Comparison of ENCODE assay signal across 13 mouse cellular contexts in the genomic region with DNA sequence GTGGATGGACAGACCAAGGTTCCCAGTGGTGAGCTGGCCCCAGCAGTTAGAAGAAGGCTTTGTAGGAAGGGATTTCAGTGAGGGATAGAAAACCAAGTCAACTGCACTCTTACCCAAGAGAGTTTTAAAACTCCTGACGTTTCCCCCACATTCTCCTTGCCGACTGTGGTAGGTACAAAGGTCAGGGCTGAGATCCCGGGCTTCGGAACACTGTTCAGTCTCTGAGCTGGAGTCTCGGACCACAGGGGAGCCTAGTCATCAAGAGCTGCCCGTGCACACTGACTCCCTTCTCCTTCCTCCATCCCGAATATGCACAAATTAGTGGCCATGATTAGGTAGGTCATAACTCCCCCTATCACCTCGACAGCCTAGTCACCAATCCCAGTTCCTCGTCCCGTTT. TPM values are rescaled to one million over a fixed set of nuclear protein-coding genes. Genes with fewer than 3 reads are reported as not detected.
DNase-seq lines count a peak whose midpoint lies in the region; ATAC-seq and TF ChIP-seq lines count a peak whose summit lies in the region.
"Had no signal": no experiment of that assay in that cellular context is flagged by ENCODE, and none has a peak within 500 bp of the region (broad histone marks: within the 10 kb centered on the region; RNA-seq: fewer than 3 reads in every experiment).

No protein-coding gene starts in this region.

- H3K27me3 ChIP-seq in heart, adult 2 months (ENCODE audit: control insufficient read depth, insufficient read depth, low read length), result no peaks in the 10 kb centered on the region
- peaks cover 26% of the 10 kb centered on the region for H3K27me3 ChIP-seq in liver, embryonic 15.5 days
- H3K27me3 ChIP-seq in liver, embryonic 12.5 days (replicated peaks), result peaks cover 40% of the 10 kb centered on the region
- no peaks in the 10 kb centered on the region for H3K27me3 ChIP-seq in kidney, postnatal 0 days (ENCODE audit: insufficient read depth, low read length)
- H3K27me3 ChIP-seq in small intestine, adult 2 months (ENCODE audit: control insufficient read depth, insufficient read depth, low read length), result no peaks in the 10 kb centered on the region
- H3K27me3 ChIP-seq: CH12.LX had no signal

- TF ChIP-seq EP300 in heart, adult 2 months (IDR thresholded peaks at IDR 0.05; ENCODE audit: insufficient read depth, low read depth, low read length), result no peak

- ATAC-seq in liver, embryonic 15.5 days (ENCODE audit: insufficient read depth), result no peak
- ATAC-seq in liver, embryonic 12.5 days, result no peak
- no peak for ATAC-seq in kidney, postnatal 0 days (replicated peaks; ENCODE audit: low FRiP score, low read depth)

- H3K36me3 ChIP-seq in heart, adult 2 months (ENCODE audit: control insufficient read depth, insufficient read depth, low read length), result peaks cover 9% of the 10 kb centered on the region
- H3K36me3 ChIP-seq in liver, embryonic 15.5 days (replicated peaks), result no peaks in the 10 kb centered on the region
- H3K36me3 ChIP-seq in liver, embryonic 12.5 days, result no peaks in the 10 kb centered on the region
- H3K36me3 ChIP-seq in kidney, postnatal 0 days (ENCODE audit: insufficient read depth, low read length), result no peaks in the 10 kb centered on the region
- H3K36me3 ChIP-seq in small intestine, adult 2 months (ENCODE audit: control insufficient read depth, insufficient read depth, low read length), result no peaks in the 10 kb centered on the region
- H3K36me3 ChIP-seq: embryonic facial prominence, embryonic 13.5 days; limb, embryonic 15.5 days had no signal

- H3K9ac ChIP-seq in heart, adult 2 months (ENCODE audit: low read depth, low read length), result peak overlapping the region; percentile 67
- no peak overlapping the region for H3K9ac ChIP-seq in liver, embryonic 15.5 days
- no peak overlapping the region for H3K9ac ChIP-seq in liver, embryonic 12.5 days
- no peak overlapping the region for H3K9ac ChIP-seq in kidney, postnatal 0 days (ENCODE audit: low read depth, low read length)
- H3K9ac ChIP-seq: embryonic facial prominence, embryonic 13.5 days; limb, embryonic 15.5 days had no signal

- no peak for TF ChIP-seq POLR2A in heart, adult 2 months (IDR thresholded peaks at IDR 0.05; ENCODE audit: insufficient read depth, low read depth, low read length)
- no peak for TF ChIP-seq POLR2A in small intestine, adult 2 months (IDR thresholded peaks at IDR 0.05; ENCODE audit: low read depth, low read length)

- intact Hi-C loops in heart, adult 2 months (cut with DNase I), result loop anchor here (5.0 kb wide), 1 partner anchor 116 kb away; no protein-coding TSS in a partner anchor
- intact Hi-C loops in heart, postnatal 10 days (cut with DNase I), result loop anchor here (5.0 kb wide), 1 partner anchor 116 kb away; no protein-coding TSS in a partner anchor

- H3K4me2 ChIP-seq in liver, embryonic 15.5 days, result peak overlapping the region; percentile 25; the same call in 1 of the 2 replicates
- H3K4me2 ChIP-seq in liver, embryonic 12.5 days, result no peak overlapping the region
- H3K4me2 ChIP-seq in kidney, postnatal 0 days (ENCODE audit: low read length), result peak overlapping the region; percentile 6; the same call in 1 of the 2 replicates

- peak in 1 of 2 experiments; percentile 32 for DNase-seq in heart, adult 2 months
- no peak for DNase-seq in heart, postnatal 10 days
- DNase-seq in kidney, postnatal 0 days (ENCODE audit: low spot score), result no peak
- DNase-seq in frontal cortex, postnatal 25 days (ENCODE audit: low spot score in 2 of 2), result no peak
- DNase-seq in thymus, postnatal 14 days, result no peak
- DNase-seq: gastrocnemius, postnatal 36 days; spleen, adult 18-20 months had no signal

- H3K9me3 ChIP-seq in liver, embryonic 15.5 days (replicated peaks), result no peaks in the 10 kb centered on the region
- H3K9me3 ChIP-seq in liver, embryonic 12.5 days (replicated peaks), result no peaks in the 10 kb centered on the region
- no peaks in the 10 kb centered on the region for H3K9me3 ChIP-seq in kidney, postnatal 0 days (replicated peaks; ENCODE audit: low read length)
- H3K9me3 ChIP-seq: embryonic facial prominence, embryonic 13.5 days; limb, embryonic 15.5 days had no signal

- no peak for TF ChIP-seq CTCF in heart, adult 2 months (IDR thresholded peaks at IDR 0.05)
- TF ChIP-seq CTCF in kidney, postnatal 0 days (IDR thresholded peaks at IDR 0.05; ENCODE audit: low read depth), result no peak
- TF ChIP-seq CTCF in small intestine, adult 2 months (IDR thresholded peaks at IDR 0.05; ENCODE audit: extremely low read depth, insufficient read length, insufficient replicate concordance, low read depth, low read length), result no peak

- H3K79me2 ChIP-seq in heart, adult 2 months (replicated peaks; ENCODE audit: control insufficient read depth, insufficient read depth, low read length), result peaks cover 5% of the 10 kb centered on the region; the same call in 1 of the 2 replicates

- H3K27ac ChIP-seq in heart, adult 2 months, result peak overlapping the region; percentile 99
- H3K27ac ChIP-seq in liver, embryonic 15.5 days (replicated peaks), result no peak overlapping the region
- no peak overlapping the region for H3K27ac ChIP-seq in liver, embryonic 12.5 days
- no peak overlapping the region for H3K27ac ChIP-seq in kidney, postnatal 0 days
- H3K27ac ChIP-seq in small intestine, adult 2 months (ENCODE audit: insufficient read depth, low read depth, low read length), result peak overlapping the region; percentile 96
- H3K27ac ChIP-seq: embryonic facial prominence, embryonic 13.5 days; limb, embryonic 15.5 days had no signal

- peak overlapping the region; percentile 94 for H3K4me3 ChIP-seq in heart, adult 2 months
- no peak overlapping the region for H3K4me3 ChIP-seq in liver, embryonic 15.5 days (replicated peaks)
- no peak overlapping the region for H3K4me3 ChIP-seq in liver, embryonic 12.5 days
- H3K4me3 ChIP-seq in kidney, postnatal 0 days (replicated peaks; ENCODE audit: low read depth, low read length), result no peak overlapping the region
- peak overlapping the region; percentile 44 for H3K4me3 ChIP-seq in small intestine, adult 2 months (ENCODE audit: low read depth, low read length)
- H3K4me3 ChIP-seq: embryonic facial prominence, embryonic 13.5 days; limb, embryonic 15.5 days had no signal

- peaks cover 13% of the 10 kb centered on the region for H3K4me1 ChIP-seq in heart, adult 2 months (ENCODE audit: control insufficient read depth, insufficient read depth, low read length)
- H3K4me1 ChIP-seq in liver, embryonic 15.5 days (replicated peaks), result peaks cover 10% of the 10 kb centered on the region; the same call in 1 of the 2 replicates
- 0 out of 2 replicates have a peak, but pooled peaks cover 17% of the 10 kb centered on the region for H3K4me1 ChIP-seq in liver, embryonic 12.5 days
- H3K4me1 ChIP-seq in kidney, postnatal 0 days (replicated peaks; ENCODE audit: insufficient read depth, low read length), result no peaks in the 10 kb centered on the region
- H3K4me1 ChIP-seq in small intestine, adult 2 months (ENCODE audit: control insufficient read depth, insufficient read depth, insufficient read length, low read length), result peaks cover 10% of the 10 kb centered on the region

- 34% methylated on average over 10 of the region's 10 CpGs for WGBS in heart, adult 2 months
- 51% methylated on average over 10 of the region's 10 CpGs for WGBS in liver, embryonic 15.5 days (ENCODE audit: insufficient replicate concordance)
- WGBS in liver, embryonic 12.5 days (ENCODE audit: insufficient replicate concordance), result 63% methylated on average over 10 of the region's 10 CpGs
- WGBS in kidney, postnatal 0 days, result 57% methylated on average over 10 of the region's 10 CpGs
- 29% methylated on average over 10 of the region's 10 CpGs for WGBS in small intestine, adult 2 months

RNA-seq across cellular contexts. Expression of a gene that starts 1.5 kb away (rescaled TPM):
- total RNA-seq in heart, adult 2 months (2021), result 100 to 1,000 TPM; 418 to 454 TPM
- polyA plus RNA-seq in heart, adult 2 months (2012; rRNA removed), result 101 and 165 TPM in 2 replicates
- total RNA-seq in heart, postnatal 10 days (2021), result 100 to 1,000 TPM; 397 to 585 TPM
- 9.5 and 11.3 TPM in 2 replicates for polyA plus RNA-seq in liver, embryonic 15.5 days (2015; fragmentation: Nextera tagmentation; extraction: Ambion mirVana)
- 6.1 and 7.8 TPM in 2 replicates for polyA plus RNA-seq in liver, embryonic 12.5 days (2016; fragmentation: Nextera tagmentation; extraction: Ambion mirVana)
- polyA plus RNA-seq in kidney, postnatal 0 days (2015; fragmentation: Nextera tagmentation; extraction: Ambion mirVana), result 40.5 and 41.2 TPM in 2 replicates
- polyA plus RNA-seq in small intestine, adult 2 months (2012; rRNA removed), result 25.6 and 47.2 TPM in 2 replicates

RNA-seq across cellular contexts. Expression of a gene that starts 47.3 kb away (rescaled TPM):
- 10 to 100 TPM; 10.6 to 11.1 TPM for total RNA-seq in heart, adult 2 months (2021)
- polyA plus RNA-seq in heart, adult 2 months (2012; rRNA removed), result 6.7 and 10.2 TPM in 2 replicates
- total RNA-seq in heart, postnatal 10 days (2021), result 10 to 100 TPM; 18.3 to 18.5 TPM
- 6.0 and 6.6 TPM in 2 replicates for polyA plus RNA-seq in liver, embryonic 15.5 days (2015; fragmentation: Nextera tagmentation; extraction: Ambion mirVana)
- 9.2 and 9.5 TPM in 2 replicates for polyA plus RNA-seq in liver, embryonic 12.5 days (2016; fragmentation: Nextera tagmentation; extraction: Ambion mirVana)
- 12.6 and 12.8 TPM in 2 replicates for polyA plus RNA-seq in kidney, postnatal 0 days (2015; fragmentation: Nextera tagmentation; extraction: Ambion mirVana)
- 6.4 and 11.5 TPM in 2 replicates for polyA plus RNA-seq in small intestine, adult 2 months (2012; rRNA removed)

Comparison
In these comparisons a context has a peak if more than half of its experiments do, and no peak if none do; other contexts are left out.
1. H3K27ac ChIP-seq: peak in heart, adult 2 months (single experiment) and small intestine, adult 2 months (single experiment); none in liver, embryonic 15.5 days (single experiment), liver, embryonic 12.5 days (single experiment) and kidney, postnatal 0 days (single experiment).
2. H3K4me3 ChIP-seq: peak in heart, adult 2 months (single experiment) and small intestine, adult 2 months (single experiment); none in liver, embryonic 15.5 days (single experiment), liver, embryonic 12.5 days (single experiment) and kidney, postnatal 0 days (single experiment).